Mouse (Mus musculus): ENCODE results near the gene Tppp3. TPM values are rescaled to one million over a fixed set of nuclear protein-coding genes. Genes with fewer than 3 reads are reported as not detected.

Tppp3 gene
- polyA plus RNA-seq, 1 experiment from 2014 or later: 189 TPM

GRCm38 (mm10) chr8:105472414-105472932, 1.1 kb upstream of the Tppp3 start:
- H3K27me3 ChIP-seq (ENCODE audit: control insufficient read depth, insufficient read depth, low read length): no peaks in the 10 kb centered on the region
- peaks cover 27% of the 10 kb centered on the region for H3K4me1 ChIP-seq (ENCODE audit: control insufficient read depth, insufficient read depth, low read length)
- WGBS: 22% methylated on average over 23 of the region's 23 CpGs
- no peak for ATAC-seq (ENCODE audit: low read depth)
- H3K27ac ChIP-seq (ENCODE audit: low read depth, low read length): no peak overlapping the region
- H3K4me2 ChIP-seq (ENCODE audit: low read depth, low read length): no peak overlapping the region
- H3K36me3 ChIP-seq (ENCODE audit: control insufficient read depth, insufficient read depth, low read length): 0 out of 2 replicates have a peak, but pooled peaks cover 6% of the 10 kb centered on the region
- no peak overlapping the region for H3K9ac ChIP-seq (replicated peaks; ENCODE audit: low read depth, low read length)
- H3K9me3 ChIP-seq (ENCODE audit: control insufficient read depth, low read length): no peaks in the 10 kb centered on the region
- no peak overlapping the region for H3K4me3 ChIP-seq (ENCODE audit: low read depth, low read length)

- no peaks in the 10 kb centered on the region for H3K27me3 ChIP-seq (ENCODE audit: control insufficient read depth, insufficient read depth, low read length)
- peak overlapping the region; percentile 42 for H3K4me3 ChIP-seq (ENCODE audit: low read depth, low read length)
- H3K27ac ChIP-seq (ENCODE audit: low read depth, low read length): peak overlapping the region; percentile 77
- WGBS: 14% methylated on average over 11 of the region's 11 CpGs
- ATAC-seq (ENCODE audit: low read depth): peak; percentile 76
- H3K4me2 ChIP-seq (ENCODE audit: low read depth, low read length): peak overlapping the region; percentile 69
- peak overlapping the region; percentile 64 for H3K9ac ChIP-seq (replicated peaks; ENCODE audit: low read depth, low read length)
- H3K36me3 ChIP-seq (ENCODE audit: control insufficient read depth, insufficient read depth, low read length): 0 out of 2 replicates have a peak, but pooled peaks cover 4% of the 10 kb centered on the region
- H3K4me1 ChIP-seq (ENCODE audit: control insufficient read depth, insufficient read depth, low read length): peaks cover 31% of the 10 kb centered on the region
- no peaks in the 10 kb centered on the region for H3K9me3 ChIP-seq (ENCODE audit: control insufficient read depth, low read length)
These were observed 529 bp downstream of the Tppp3 start for GRCm38 (mm10) chr8:105470681-105471313.

- H3K27me3 ChIP-seq (ENCODE audit: control insufficient read depth, insufficient read depth, low read length): no peaks in the 10 kb centered on the region
- H3K4me3 ChIP-seq (ENCODE audit: low read depth, low read length): peak overlapping the region; percentile 42
- 0 out of 2 replicates have a peak, but pooled peaks cover 3% of the 10 kb centered on the region for H3K36me3 ChIP-seq (ENCODE audit: control insufficient read depth, insufficient read depth, low read length)
- H3K9me3 ChIP-seq (ENCODE audit: control insufficient read depth, low read length): no peaks in the 10 kb centered on the region
- ATAC-seq (ENCODE audit: low read depth): no peak
- H3K9ac ChIP-seq (replicated peaks; ENCODE audit: low read depth, low read length): peak overlapping the region; percentile 64
- 54% methylated on average over 5 of the region's 5 CpGs for WGBS
- H3K27ac ChIP-seq (ENCODE audit: low read depth, low read length): peak overlapping the region; percentile 77
- H3K4me1 ChIP-seq (ENCODE audit: control insufficient read depth, insufficient read depth, low read length): peaks cover 29% of the 10 kb centered on the region
- H3K4me2 ChIP-seq (ENCODE audit: low read depth, low read length): peak overlapping the region; percentile 69
These were observed 1.1 kb downstream of the Tppp3 start for GRCm38 (mm10) chr8:105470262-105470661.

- peak overlapping the region; percentile 39; the same call in 1 of the 2 replicates for H3K9ac ChIP-seq (replicated peaks; ENCODE audit: low read depth, low read length)
- peak overlapping the region; percentile 69 for H3K4me2 ChIP-seq (ENCODE audit: low read depth, low read length)
- no peaks in the 10 kb centered on the region for H3K9me3 ChIP-seq (ENCODE audit: control insufficient read depth, low read length)
- no peaks in the 10 kb centered on the region for H3K27me3 ChIP-seq (ENCODE audit: control insufficient read depth, insufficient read depth, low read length)
- H3K4me3 ChIP-seq (ENCODE audit: low read depth, low read length): peak overlapping the region; percentile 42
- 59% methylated on average over 5 of the region's 5 CpGs for WGBS
- ATAC-seq (ENCODE audit: low read depth): no peak
- peak overlapping the region; percentile 77 for H3K27ac ChIP-seq (ENCODE audit: low read depth, low read length)
- H3K4me1 ChIP-seq (ENCODE audit: control insufficient read depth, insufficient read depth, low read length): peaks cover 26% of the 10 kb centered on the region
- 0 out of 2 replicates have a peak, but pooled peaks cover 3% of the 10 kb centered on the region for H3K36me3 ChIP-seq (ENCODE audit: control insufficient read depth, insufficient read depth, low read length)
These were observed 1.5 kb downstream of the Tppp3 start for GRCm38 (mm10) chr8:105469816-105470215.

- Histone ChIP-seq H3K36me3 (ENCODE audit: control insufficient read depth, insufficient read depth, low read length) (0 out of 2 replicates have a peak, but pooled peaks cover 3% of the 10 kb centered on the region), H3K4me3 (ENCODE audit: low read depth, low read length) (peak overlapping the region; percentile 42; the same call in 1 of the 2 replicates), H3K27ac (ENCODE audit: low read depth, low read length) (peak overlapping the region; percentile 77), H3K9me3 (ENCODE audit: control insufficient read depth, low read length) (no peaks in the 10 kb centered on the region), H3K27me3 (ENCODE audit: control insufficient read depth, insufficient read depth, low read length) (no peaks in the 10 kb centered on the region), H3K4me1 (ENCODE audit: control insufficient read depth, insufficient read depth, low read length) (peaks cover 21% of the 10 kb centered on the region), H3K9ac (replicated peaks; ENCODE audit: low read depth, low read length) (peak overlapping the region; percentile 39), H3K4me2 (ENCODE audit: low read depth, low read length) (peak overlapping the region; percentile 69)
- peak; percentile 54; the same call in 1 of the 2 replicates for ATAC-seq (ENCODE audit: low read depth)
- 17% methylated on average over 6 of the region's 6 CpGs for WGBS
These were observed 2.2 kb downstream of the Tppp3 start for GRCm38 (mm10) chr8:105469041-105469695.

- H3K4me3 ChIP-seq (ENCODE audit: low read depth, low read length): no peak overlapping the region
- no peaks in the 10 kb centered on the region for H3K27me3 ChIP-seq (ENCODE audit: control insufficient read depth, insufficient read depth, low read length)
- no peak overlapping the region for H3K9ac ChIP-seq (replicated peaks; ENCODE audit: low read depth, low read length)
- H3K36me3 ChIP-seq (ENCODE audit: control insufficient read depth, insufficient read depth, low read length): 0 out of 2 replicates have a peak, but pooled peaks cover 3% of the 10 kb centered on the region
- no peak for ATAC-seq (ENCODE audit: low read depth)
- H3K4me2 ChIP-seq (ENCODE audit: low read depth, low read length): no peak overlapping the region
- H3K4me1 ChIP-seq (ENCODE audit: control insufficient read depth, insufficient read depth, low read length): peaks cover 23% of the 10 kb centered on the region
- no peak overlapping the region; the same call in 1 of the 2 replicates for H3K27ac ChIP-seq (ENCODE audit: low read depth, low read length)
- WGBS: 91% methylated on average over 27 of the region's 27 CpGs
- H3K9me3 ChIP-seq (ENCODE audit: control insufficient read depth, low read length): no peaks in the 10 kb centered on the region
These were observed 3.2 kb downstream of the Tppp3 start for GRCm38 (mm10) chr8:105468002-105468720.

- 93% methylated on average over 10 of the region's 10 CpGs for WGBS
- peak overlapping the region; percentile 44; the same call in 1 of the 2 replicates for H3K27ac ChIP-seq (ENCODE audit: low read depth, low read length)
- peaks cover 23% of the 10 kb centered on the region for H3K4me1 ChIP-seq (ENCODE audit: control insufficient read depth, insufficient read depth, low read length)
- H3K36me3 ChIP-seq (ENCODE audit: control insufficient read depth, insufficient read depth, low read length): 0 out of 2 replicates have a peak, but pooled peaks cover 3% of the 10 kb centered on the region
- H3K9ac ChIP-seq (replicated peaks; ENCODE audit: low read depth, low read length): no peak overlapping the region
- H3K27me3 ChIP-seq (ENCODE audit: control insufficient read depth, insufficient read depth, low read length): no peaks in the 10 kb centered on the region
- H3K4me3 ChIP-seq (ENCODE audit: low read depth, low read length): no peak overlapping the region
- no peaks in the 10 kb centered on the region for H3K9me3 ChIP-seq (ENCODE audit: control insufficient read depth, low read length)
- no peak for ATAC-seq (ENCODE audit: low read depth)
- H3K4me2 ChIP-seq (ENCODE audit: low read depth, low read length): no peak overlapping the region
These were observed 3.8 kb downstream of the Tppp3 start for GRCm38 (mm10) chr8:105467396-105467985.

GRCm38 (mm10) chr8:105466700-105467291, 4.5 kb downstream of the Tppp3 start:
- 66% methylated on average over 7 of the region's 7 CpGs for WGBS
- ATAC-seq (ENCODE audit: low read depth): no peak
- Histone ChIP-seq H3K4me2 (ENCODE audit: low read depth, low read length) (no peak overlapping the region), H3K4me1 (ENCODE audit: control insufficient read depth, insufficient read depth, low read length) (peaks cover 23% of the 10 kb centered on the region), H3K4me3 (ENCODE audit: low read depth, low read length) (no peak overlapping the region), H3K9me3 (ENCODE audit: control insufficient read depth, low read length) (no peaks in the 10 kb centered on the region), H3K9ac (replicated peaks; ENCODE audit: low read depth, low read length) (no peak overlapping the region), H3K27me3 (ENCODE audit: control insufficient read depth, insufficient read depth, low read length) (no peaks in the 10 kb centered on the region), H3K36me3 (ENCODE audit: control insufficient read depth, insufficient read depth, low read length) (0 out of 2 replicates have a peak, but pooled peaks cover 3% of the 10 kb centered on the region), H3K27ac (ENCODE audit: low read depth, low read length) (peak overlapping the region; percentile 56; the same call in 1 of the 2 replicates)

Data from neural tube, embryonic 14.5 days (tissue).